Mouse (Mus musculus) heart, embryonic 11.5 days (tissue): ENCODE results near the gene Rtn2. TPM values are rescaled to one million over a fixed set of nuclear protein-coding genes. Genes with fewer than 3 reads are reported as not detected.
A peak's percentile ranks its signal among the peaks of the same experiment; 100 is the strongest.

Experiments
- ATAC-seq: fragments of 200-750 bp; cut with Nextera tagmentation; replicated peaks from 2 replicates; pipeline ENCODE4 v1.8.0; 2017; ENCODE audit warnings: moderate library complexity; ENCODE audit not compliant: insufficient number of reproducible peaks, low FRiP score, low TSS enrichment
- H3K27ac ChIP-seq: fragments of 300-500 bp; sonication (generic); 2 replicates; pipeline ENCODE4 v1.5.1; 2014; ENCODE audit warnings: mild to moderate bottlenecking, low read depth, low read length
- H3K27me3 ChIP-seq: fragments of 300-500 bp; sonication (generic); 2 replicates; pipeline ENCODE4 v1.6.1; 2014; ENCODE audit warnings: mild to moderate bottlenecking, low read length, mixed read lengths; ENCODE audit not compliant: control insufficient read depth, insufficient read depth
- H3K36me3 ChIP-seq: fragments of 300-500 bp; sonication (generic); 2 replicates; pipeline ENCODE4 v1.6.1; 2014; ENCODE audit warnings: mild to moderate bottlenecking, low read length, moderate library complexity, mixed read lengths; ENCODE audit not compliant: control insufficient read depth, insufficient read depth
- H3K4me1 ChIP-seq: fragments of 300-500 bp; sonication (generic); 2 replicates; pipeline ENCODE4 v1.6.1; 2014; ENCODE audit warnings: low read length; ENCODE audit not compliant: control insufficient read depth, insufficient read depth
- H3K4me2 ChIP-seq: fragments of 300-500 bp; sonication (generic); 2 replicates; pipeline ENCODE4 v1.6.1; 2014; ENCODE audit warnings: mild to moderate bottlenecking, moderate library complexity
- H3K4me3 ChIP-seq: fragments of 300-500 bp; sonication (generic); 2 replicates; pipeline ENCODE4 v1.5.1; 2014; ENCODE audit warnings: low read depth, low read length
- H3K9ac ChIP-seq: fragments of 300-500 bp; sonication (generic); 2 replicates; pipeline ENCODE4 v1.6.1; 2014; ENCODE audit warnings: mild to moderate bottlenecking, low read depth, low read length, moderate library complexity
- H3K9me3 ChIP-seq: fragments of 300-500 bp; sonication (generic); replicated peaks from 2 replicates; pipeline ENCODE4 v1.6.1; 2016; ENCODE audit warnings: low read length; ENCODE audit not compliant: control insufficient read depth
- WGBS: fragments of 180-500 bp; shearing (Covaris S2); extraction: QIAGEN DNeasy Blood & Tissue Kit; methylation state at CpG from one replicate; pipeline ENCODE4 v1.1.7; 2014; ENCODE audit not compliant: insufficient replicate concordance; 5-methylcytosine and 5-hydroxymethylcytosine counted together
- polyA plus RNA-seq: library from polyadenylated mRNA; unstranded; fragments of >200 nt; fragmentation: Nextera tagmentation; extraction: Ambion mirVana; gene quantifications from 2 replicates; pipeline ENCODE4 v1.2.1, GENCODE M21; 2014

Gene Rtn2
- polyA plus RNA-seq, 1 experiment from 2014 or later = 25.3 TPM

DNA sequence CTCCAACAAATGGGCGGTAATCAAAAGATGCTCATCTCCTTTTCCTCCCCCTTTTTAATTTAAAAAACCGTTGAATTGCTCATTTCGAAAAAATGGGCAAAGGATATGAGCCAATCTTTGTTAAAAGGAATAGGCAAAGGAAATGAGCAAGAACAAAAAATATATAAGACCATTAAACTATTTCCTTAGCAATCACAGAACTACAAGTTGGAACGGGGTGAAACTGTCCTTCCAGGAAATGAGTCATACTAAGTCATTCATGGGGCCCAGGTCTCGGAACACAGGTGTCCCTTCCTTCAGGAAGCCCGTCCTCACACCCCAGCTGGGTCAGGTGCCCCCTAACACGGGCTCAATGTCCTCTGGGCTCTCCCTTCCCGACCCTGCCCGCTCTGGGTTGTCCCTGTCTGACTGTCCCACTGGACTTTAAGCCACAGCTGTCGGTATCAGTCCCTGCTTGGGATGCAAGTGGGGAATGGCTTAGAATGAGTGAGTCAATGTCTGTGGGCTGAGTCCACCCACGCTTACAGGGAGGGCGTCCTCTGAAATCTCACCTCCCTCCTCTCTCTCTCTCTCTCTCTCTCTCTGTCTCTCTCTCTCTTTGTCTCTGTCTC, 61.9 kb downstream of the Rtn2 start, which contains the start of gene Ercc1:
Ercc1 (plus strand) TSS at position 542 of the 611 bp plus-strand sequence.
- H3K36me3 ChIP-seq = 0 out of 2 replicates have a peak, but pooled peaks cover 5% of the 10 kb centered on the region
- H3K4me1 ChIP-seq = peaks cover 25% of the 10 kb centered on the region
- no peak for ATAC-seq
- H3K9me3 ChIP-seq = no peaks in the 10 kb centered on the region
- H3K9ac ChIP-seq = peak within 1 kb of the TSS; percentile 76
- WGBS = 25% methylated on average over 12 of the region's 12 CpGs
- peak within 1 kb of the TSS; percentile 87 for H3K4me2 ChIP-seq
- H3K27me3 ChIP-seq = peaks cover 3% of the 10 kb centered on the region; the same call in 1 of the 2 replicates
- H3K4me3 ChIP-seq = peak within 1 kb of the TSS; percentile 70
- H3K27ac ChIP-seq = peak within 1 kb of the TSS; percentile 71

GRCm38 (mm10) chr7:19344938-19345471, 62.6 kb downstream of the Rtn2 start:
- Histone ChIP-seq H3K4me2 (peak overlapping the region; percentile 87), H3K27ac (peak overlapping the region; percentile 71), H3K27me3 (peaks cover 3% of the 10 kb centered on the region; the same call in 1 of the 2 replicates), H3K9ac (peak overlapping the region; percentile 76), H3K9me3 (no peaks in the 10 kb centered on the region), H3K4me1 (peaks cover 25% of the 10 kb centered on the region), H3K36me3 (0 out of 2 replicates have a peak, but pooled peaks cover 8% of the 10 kb centered on the region), H3K4me3 (peak overlapping the region; percentile 70)
- WGBS = under 1% methylated on average over 31 of the region's 31 CpGs
- peak; percentile 90 for ATAC-seq

Other genes starting within 250 kb of the Rtn2 start
- not detected in 2 replicates for gene Rsph6a, start 227.9 kb upstream of the Rtn2 start, polyA plus RNA-seq
- gene Dmwd, start 206.4 kb upstream of the Rtn2 start, polyA plus RNA-seq = 15.2 and 16.2 TPM in 2 replicates
- gene Dmpk, start 198.8 kb upstream of the Rtn2 start, polyA plus RNA-seq = 17.0 and 17.7 TPM in 2 replicates
- 6.6 and 6.9 TPM in 2 replicates for gene Six5, start 188.0 kb upstream of the Rtn2 start, polyA plus RNA-seq
- gene Gm4969, start 164.3 kb upstream of the Rtn2 start, polyA plus RNA-seq = 2.2 and 2.7 TPM in 2 replicates
- gene Fbxo46, start 162.8 kb upstream of the Rtn2 start, polyA plus RNA-seq = 6.3 and 6.4 TPM in 2 replicates
- 6.4 and 7.6 TPM in 2 replicates for gene Qpctl, start 133.3 kb upstream of the Rtn2 start, polyA plus RNA-seq
- gene Snrpd2, start 132.9 kb upstream of the Rtn2 start, polyA plus RNA-seq = 120 and 125 TPM in 2 replicates
- gene Gipr, start 116.5 kb upstream of the Rtn2 start, polyA plus RNA-seq = 9.0 and 10.8 TPM in 2 replicates
- 5.4 and 6.9 TPM in 2 replicates for gene Eml2, start 106.2 kb upstream of the Rtn2 start, polyA plus RNA-seq
- gene Gpr4, start 70.1 kb upstream of the Rtn2 start, polyA plus RNA-seq = 1.3 and 1.4 TPM in 2 replicates
- gene Opa3, start 54.3 kb upstream of the Rtn2 start, polyA plus RNA-seq = 41.2 and 41.6 TPM in 2 replicates
- 61.9 and 102 TPM in 2 replicates for gene Vasp, start 10.8 kb upstream of the Rtn2 start, polyA plus RNA-seq
- 0.34 TPM in 1 of 2 replicates, not detected in the other for gene Ppm1n, start 2.6 kb upstream of the Rtn2 start, polyA plus RNA-seq
- gene Fosb, start 27.4 kb downstream of the Rtn2 start, polyA plus RNA-seq = 0.11 and 0.17 TPM in 2 replicates
- 72.5 and 74.5 TPM in 2 replicates for gene Ercc1, start 62.2 kb downstream of the Rtn2 start, polyA plus RNA-seq
- 17.6 and 18.9 TPM in 2 replicates for gene Cd3eap, start 76.9 kb downstream of the Rtn2 start, polyA plus RNA-seq
- gene Ppp1r13l, start 77.1 kb downstream of the Rtn2 start, polyA plus RNA-seq = 12.4 and 17.6 TPM in 2 replicates
- gene Ercc2, start 99.4 kb downstream of the Rtn2 start, polyA plus RNA-seq = 6.1 and 6.6 TPM in 2 replicates
- 2.2 and 3.7 TPM in 2 replicates for gene Klc3, start 121.5 kb downstream of the Rtn2 start, polyA plus RNA-seq
- gene Ckm, start 122.2 kb downstream of the Rtn2 start, polyA plus RNA-seq = 11.0 and 13.3 TPM in 2 replicates
- gene Mark4, start 176.2 kb downstream of the Rtn2 start, polyA plus RNA-seq = 8.0 and 9.7 TPM in 2 replicates
- gene Exoc3l2, start 180.7 kb downstream of the Rtn2 start, polyA plus RNA-seq = 2.2 and 2.7 TPM in 2 replicates
- 1.2 TPM in 2 replicates for gene Bloc1s3, start 225.7 kb downstream of the Rtn2 start, polyA plus RNA-seq
- 77.0 and 79.0 TPM in 2 replicates for gene Trappc6a, start 225.8 kb downstream of the Rtn2 start, polyA plus RNA-seq
- 0.15 TPM in 1 of 2 replicates, not detected in the other for gene Nkpd1, start 235.2 kb downstream of the Rtn2 start, polyA plus RNA-seq